Mouse (Mus musculus): ENCODE data around the gene Fbxo47. TPM values are rescaled to one million over a fixed set of nuclear protein-coding genes. Genes with fewer than 3 reads are reported as not detected.
A peak's percentile ranks its signal among the peaks of the same experiment; 100 is the strongest.

Fbxo47 gene
- polyA plus RNA-seq, 1 experiment from 2014 or later, result 0.64 TPM

DNA sequence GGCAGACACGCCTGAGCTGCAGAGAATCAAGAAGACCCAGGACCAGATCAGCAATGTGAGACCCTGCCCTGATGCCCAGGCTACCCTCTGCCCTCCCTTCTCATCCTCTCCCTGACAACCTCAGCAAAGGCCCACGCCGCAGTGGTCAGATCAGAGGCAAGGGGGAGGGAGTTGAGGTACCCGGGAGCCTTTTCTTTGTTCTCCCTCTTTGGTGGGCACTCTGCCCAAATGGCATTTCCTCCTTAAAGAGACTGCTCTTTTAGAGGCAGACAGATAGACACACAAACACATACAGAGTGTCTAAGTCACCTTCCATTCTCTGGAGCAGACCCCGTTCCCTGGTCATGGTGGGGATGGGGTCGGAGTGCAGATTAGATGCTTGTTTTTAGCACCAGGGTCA lies 59.1 kb downstream of the Fbxo47 start:
- Histone ChIP-seq H3K36me3 (replicated peaks) (peaks cover 90% of the 10 kb centered on the region), H3K9me3 (no peaks in the 10 kb centered on the region), H3K27me3 (ENCODE audit: poor library complexity, severe bottlenecking) (no peaks in the 10 kb centered on the region), H3K4me1 (peaks cover 31% of the 10 kb centered on the region), H3K27ac (no peak overlapping the region), H3K4me3 (no peak overlapping the region)
- 83% methylated on average over 6 of the region's 6 CpGs for WGBS
- no peak for DNase-seq (ENCODE audit: extremely low spot score, low spot score)

DNA sequence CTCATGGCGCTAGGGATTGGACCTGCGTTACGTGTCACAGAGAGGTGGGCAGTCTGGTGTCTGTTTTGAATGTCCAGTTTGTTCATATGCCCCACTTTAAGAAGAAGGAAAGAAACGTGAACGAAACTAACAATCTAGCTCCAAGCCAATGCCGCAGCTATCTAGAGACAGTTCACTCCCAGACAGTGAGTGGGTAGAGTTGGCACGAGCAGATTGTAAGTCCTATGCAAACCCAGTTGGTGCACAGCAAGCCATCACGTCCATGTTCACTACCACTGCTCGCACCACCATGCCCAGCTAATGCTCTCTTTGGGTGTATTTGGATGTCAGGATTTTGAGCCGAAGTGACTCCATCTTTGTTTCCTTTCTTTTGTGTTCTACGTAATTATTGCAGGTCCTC lies 59.8 kb downstream of the Fbxo47 start:
- DNase-seq (ENCODE audit: extremely low spot score, low spot score), result no peak
- peaks cover 38% of the 10 kb centered on the region for H3K4me1 ChIP-seq
- H3K9me3 ChIP-seq, result no peaks in the 10 kb centered on the region
- peaks cover 87% of the 10 kb centered on the region for H3K36me3 ChIP-seq (replicated peaks)
- 95% methylated on average over 11 of the region's 11 CpGs for WGBS
- no peaks in the 10 kb centered on the region for H3K27me3 ChIP-seq (ENCODE audit: poor library complexity, severe bottlenecking)
- no peak overlapping the region for H3K27ac ChIP-seq
- no peak overlapping the region for H3K4me3 ChIP-seq

DNA sequence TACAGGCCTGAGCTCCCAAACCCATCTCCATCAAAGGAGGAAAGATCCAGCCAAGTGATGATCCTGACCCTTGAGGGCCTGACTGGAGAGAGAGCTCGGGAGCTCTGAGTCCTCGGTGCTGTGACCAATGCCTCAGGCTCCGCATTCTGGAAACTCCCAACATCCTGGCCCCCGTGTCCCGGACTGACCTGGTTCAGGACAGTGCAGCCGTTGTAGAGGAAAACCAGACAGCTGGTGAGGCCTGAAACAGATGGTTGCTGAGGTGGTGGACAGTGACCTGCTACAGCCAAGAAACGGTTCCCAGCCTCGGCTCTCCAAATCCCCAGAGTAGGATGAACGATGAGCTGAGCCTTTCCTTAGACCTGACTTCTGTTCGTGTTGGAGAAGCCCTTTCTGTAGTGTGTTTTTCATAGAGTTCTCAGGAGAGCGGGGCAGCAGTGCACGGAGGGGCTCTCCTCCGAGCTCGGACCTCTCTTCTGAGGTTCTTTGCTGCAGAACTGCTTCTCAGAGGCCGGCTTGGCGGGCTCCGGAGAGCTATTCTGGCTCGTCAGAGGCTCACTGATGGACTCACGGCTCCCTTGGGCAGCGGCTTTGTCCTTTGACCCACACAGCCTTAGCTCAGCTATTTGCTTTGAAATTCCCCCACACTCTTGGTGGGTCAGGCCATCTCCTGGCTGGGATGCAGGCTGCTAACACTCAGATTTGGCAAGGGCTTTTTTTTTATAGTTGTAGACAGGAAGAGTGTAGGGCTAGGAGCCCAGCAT lies 60.9 kb downstream of the Fbxo47 start:
- Histone ChIP-seq H3K4me3 (no peak overlapping the region), H3K4me1 (peaks cover 50% of the 10 kb centered on the region), H3K27ac (peak overlapping the region; percentile 48; the same call in 1 of the 2 replicates), H3K27me3 (ENCODE audit: poor library complexity, severe bottlenecking) (no peaks in the 10 kb centered on the region), H3K36me3 (replicated peaks) (peaks cover 77% of the 10 kb centered on the region), H3K9me3 (no peaks in the 10 kb centered on the region)
- DNase-seq (ENCODE audit: extremely low spot score, low spot score), result no peak
- 74% methylated on average over 20 of the region's 20 CpGs for WGBS

DNA sequence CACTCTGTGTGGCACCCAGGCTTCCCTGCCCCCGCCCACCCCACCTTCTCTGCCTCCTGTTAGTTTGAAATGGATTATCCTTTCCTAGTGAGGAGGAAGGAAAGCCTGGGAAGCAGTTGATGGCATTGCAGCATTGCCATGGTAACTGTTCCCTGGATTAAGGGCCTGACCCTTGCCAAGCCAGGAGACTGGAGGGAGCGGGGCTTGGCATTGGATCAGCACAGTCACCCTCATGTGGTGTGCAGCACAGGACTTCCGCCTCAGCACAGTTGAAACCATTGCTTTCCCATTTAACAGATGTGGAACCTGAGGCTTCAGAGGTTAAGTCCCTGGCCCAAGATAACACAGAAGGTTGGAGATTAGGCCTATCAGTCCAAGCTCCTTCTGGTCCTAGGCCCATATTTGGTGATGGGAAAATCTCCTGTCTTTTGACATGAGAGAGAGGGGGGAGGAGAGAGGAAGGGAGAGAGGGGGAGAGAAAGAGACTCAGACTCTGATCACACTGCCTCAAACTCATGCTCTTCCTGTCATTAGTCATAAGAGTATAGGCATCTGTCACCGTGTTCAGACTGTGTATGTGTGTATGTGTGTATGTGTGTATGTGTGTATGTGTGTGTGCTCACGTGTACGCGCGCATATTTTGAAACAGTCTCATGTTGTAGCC lies 62.4 kb downstream of the Fbxo47 start:
- Histone ChIP-seq H3K4me1 (peaks cover 65% of the 10 kb centered on the region), H3K4me3 (no peak overlapping the region), H3K9me3 (no peaks in the 10 kb centered on the region), H3K27ac (peak overlapping the region; percentile 48; the same call in 1 of the 2 replicates), H3K36me3 (replicated peaks) (peaks cover 76% of the 10 kb centered on the region), H3K27me3 (ENCODE audit: poor library complexity, severe bottlenecking) (no peaks in the 10 kb centered on the region)
- WGBS, result 90% methylated on average over 8 of the region's 8 CpGs
- no peak for DNase-seq (ENCODE audit: extremely low spot score, low spot score)

DNA sequence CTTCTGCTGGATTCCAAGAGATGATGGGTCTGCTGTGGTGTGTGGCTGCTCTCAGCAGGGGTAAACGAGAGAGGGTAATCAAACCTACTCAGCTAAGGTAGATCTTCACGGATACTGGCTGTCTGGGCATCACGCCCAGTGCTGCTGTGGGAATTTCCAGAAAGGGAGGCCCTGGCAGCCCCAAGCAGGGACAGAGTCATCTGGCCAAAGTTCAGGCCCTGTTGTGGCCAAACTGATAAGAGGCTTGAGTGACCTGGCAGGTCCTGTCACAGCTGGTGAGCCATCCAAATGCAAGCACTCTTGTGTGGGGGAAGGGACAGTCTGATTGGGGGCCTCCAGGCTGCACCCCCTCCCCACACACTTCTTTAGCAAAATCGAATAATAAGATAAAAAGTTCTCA lies 63.1 kb downstream of the Fbxo47 start:
- Histone ChIP-seq H3K27ac (no peak overlapping the region), H3K27me3 (ENCODE audit: poor library complexity, severe bottlenecking) (no peaks in the 10 kb centered on the region), H3K9me3 (no peaks in the 10 kb centered on the region), H3K36me3 (replicated peaks) (peaks cover 76% of the 10 kb centered on the region), H3K4me1 (peaks cover 69% of the 10 kb centered on the region), H3K4me3 (no peak overlapping the region)
- no peak for DNase-seq (ENCODE audit: extremely low spot score, low spot score)
- WGBS, result 78% methylated on average over 4 of the region's 4 CpGs

DNA sequence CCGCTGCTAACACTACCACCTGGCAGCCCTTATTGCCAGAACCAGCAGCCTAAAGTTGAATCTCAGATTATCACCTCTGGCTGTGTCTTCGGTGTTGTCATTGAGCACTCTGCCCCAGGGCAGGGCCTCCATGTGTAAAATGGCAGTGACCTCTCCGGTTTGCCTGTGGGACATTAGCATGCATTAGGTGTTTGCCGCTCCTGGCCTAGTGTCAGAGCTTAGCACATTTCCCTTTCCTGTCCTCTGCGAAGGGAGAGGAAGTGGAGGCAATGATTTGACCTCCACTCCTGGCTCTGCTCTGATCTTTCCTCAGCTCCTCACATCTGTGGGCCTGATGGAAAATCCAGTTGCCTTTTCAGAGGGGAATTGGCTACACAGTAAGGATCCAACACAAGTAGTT lies 64.0 kb downstream of the Fbxo47 start:
- Histone ChIP-seq H3K4me1 (peaks cover 78% of the 10 kb centered on the region), H3K9me3 (no peaks in the 10 kb centered on the region), H3K4me3 (no peak overlapping the region), H3K36me3 (replicated peaks) (peaks cover 76% of the 10 kb centered on the region), H3K27ac (0 out of 2 replicates have a peak overlapping the region, but pooled peaks have one; percentile 31), H3K27me3 (ENCODE audit: poor library complexity, severe bottlenecking) (no peaks in the 10 kb centered on the region)
- no peak for DNase-seq (ENCODE audit: extremely low spot score, low spot score)
- WGBS, result 79% methylated on average over 5 of the region's 5 CpGs

DNA sequence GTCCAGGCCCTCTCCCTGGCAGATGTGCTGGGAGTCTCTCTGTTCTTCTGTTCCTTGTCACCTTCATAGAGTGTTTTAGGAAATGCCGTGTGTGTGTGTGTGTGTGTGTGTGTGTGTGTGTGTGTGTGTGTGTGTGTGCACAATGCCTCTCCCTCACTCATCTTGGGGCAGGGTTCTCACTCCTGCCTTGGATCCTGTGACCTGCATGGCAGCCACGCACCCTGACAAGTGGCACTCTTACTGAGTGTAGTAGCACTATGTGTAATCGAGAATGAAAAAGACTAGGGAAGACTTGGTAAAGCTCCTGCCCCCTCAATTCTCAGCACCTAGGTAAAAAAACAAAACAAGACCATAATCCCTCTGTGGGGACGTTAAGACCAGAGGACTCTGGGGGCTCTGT lies 64.9 kb downstream of the Fbxo47 start:
- no peak for DNase-seq (ENCODE audit: extremely low spot score, low spot score)
- Histone ChIP-seq H3K4me3 (no peak overlapping the region), H3K4me1 (peaks cover 83% of the 10 kb centered on the region), H3K36me3 (replicated peaks) (peaks cover 76% of the 10 kb centered on the region), H3K27me3 (ENCODE audit: poor library complexity, severe bottlenecking) (no peaks in the 10 kb centered on the region), H3K9me3 (no peaks in the 10 kb centered on the region), H3K27ac (peak overlapping the region; percentile 93)
- WGBS, result 47% methylated on average over 4 of the region's 4 CpGs

DNA sequence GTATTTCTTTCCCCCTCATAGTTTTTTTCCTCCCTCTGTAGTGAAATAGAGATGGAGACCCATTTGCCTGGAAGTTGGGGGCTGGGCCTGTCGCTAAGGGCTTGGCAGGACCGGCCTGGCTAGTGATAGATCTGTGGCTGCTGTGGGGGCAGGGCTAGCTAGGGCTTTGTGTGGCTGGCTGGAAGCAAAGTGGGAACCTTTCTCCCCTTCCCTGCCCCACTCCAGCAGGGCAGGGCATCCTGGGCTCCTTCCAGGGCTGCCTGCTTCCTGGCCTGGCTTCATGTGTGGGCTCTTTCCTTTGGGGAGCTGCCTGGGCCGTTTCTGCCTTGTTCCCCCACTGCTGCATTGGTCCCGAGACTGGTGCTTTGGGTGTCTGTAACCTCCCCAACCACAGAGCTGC lies 65.4 kb downstream of the Fbxo47 start:
- peak; percentile 68 for DNase-seq (ENCODE audit: extremely low spot score, low spot score)
- Histone ChIP-seq H3K4me1 (peaks cover 89% of the 10 kb centered on the region), H3K4me3 (peak overlapping the region; percentile 25; the same call in 1 of the 2 replicates), H3K27ac (peak overlapping the region; percentile 93), H3K9me3 (no peaks in the 10 kb centered on the region), H3K36me3 (replicated peaks) (peaks cover 77% of the 10 kb centered on the region), H3K27me3 (ENCODE audit: poor library complexity, severe bottlenecking) (no peaks in the 10 kb centered on the region)
- 1% methylated on average over 4 of the region's 4 CpGs for WGBS

DNA sequence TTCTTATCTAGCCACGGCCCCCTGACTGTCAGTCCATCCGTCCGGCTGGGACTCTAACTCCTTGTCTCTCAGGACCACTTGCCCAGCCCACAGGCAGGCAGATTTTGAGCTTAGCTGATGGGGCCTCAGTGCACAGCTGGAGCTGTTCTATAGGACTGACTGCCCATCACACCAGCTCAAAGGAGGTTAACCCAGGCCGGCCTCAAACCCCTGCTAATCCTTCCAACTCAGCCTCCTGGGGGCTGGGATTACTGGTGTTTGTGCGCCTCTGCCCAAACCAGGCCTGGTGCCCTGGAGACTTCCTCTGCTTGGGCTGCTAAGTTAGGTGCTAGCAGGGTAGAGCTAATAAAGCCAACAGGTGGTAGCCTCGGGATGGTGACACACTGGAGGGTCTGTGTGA lies 66.0 kb downstream of the Fbxo47 start:
- 15% methylated on average over 6 of the region's 6 CpGs for WGBS
- no peaks in the 10 kb centered on the region for H3K27me3 ChIP-seq (ENCODE audit: poor library complexity, severe bottlenecking)
- no peaks in the 10 kb centered on the region for H3K9me3 ChIP-seq
- no peak for DNase-seq (ENCODE audit: extremely low spot score, low spot score)
- peak overlapping the region; percentile 93 for H3K27ac ChIP-seq
- H3K4me3 ChIP-seq, result peak overlapping the region; percentile 25; the same call in 1 of the 2 replicates
- peaks cover 78% of the 10 kb centered on the region for H3K36me3 ChIP-seq (replicated peaks)
- H3K4me1 ChIP-seq, result peaks cover 90% of the 10 kb centered on the region

DNA sequence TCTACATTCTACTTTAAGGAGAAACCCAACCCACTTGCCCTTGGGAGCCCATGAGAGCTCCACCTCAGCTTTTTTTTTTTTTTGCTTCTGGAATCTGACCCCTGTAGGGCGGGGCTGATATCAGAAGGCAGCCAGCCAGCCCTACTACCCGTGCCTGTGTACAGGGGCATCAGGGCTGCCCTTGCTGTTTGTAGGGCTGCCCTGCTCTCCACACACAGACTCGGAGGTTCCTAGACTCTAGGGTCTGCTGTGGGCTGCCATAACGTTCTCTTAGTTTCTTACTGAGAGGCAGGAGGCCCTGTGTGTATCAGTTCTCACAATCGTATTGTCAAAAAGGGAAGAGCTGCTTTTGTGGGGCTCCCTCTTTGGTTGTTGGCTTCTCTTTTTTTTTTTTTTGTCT lies 66.6 kb downstream of the Fbxo47 start:
- DNase-seq (ENCODE audit: extremely low spot score, low spot score), result no peak
- H3K27ac ChIP-seq, result peak overlapping the region; percentile 93
- H3K36me3 ChIP-seq (replicated peaks), result peaks cover 73% of the 10 kb centered on the region
- H3K9me3 ChIP-seq, result no peaks in the 10 kb centered on the region
- WGBS, result 41% methylated on average over 5 of the region's 5 CpGs
- no peak overlapping the region for H3K4me3 ChIP-seq
- peaks cover 90% of the 10 kb centered on the region for H3K4me1 ChIP-seq
- no peaks in the 10 kb centered on the region for H3K27me3 ChIP-seq (ENCODE audit: poor library complexity, severe bottlenecking)

DNA sequence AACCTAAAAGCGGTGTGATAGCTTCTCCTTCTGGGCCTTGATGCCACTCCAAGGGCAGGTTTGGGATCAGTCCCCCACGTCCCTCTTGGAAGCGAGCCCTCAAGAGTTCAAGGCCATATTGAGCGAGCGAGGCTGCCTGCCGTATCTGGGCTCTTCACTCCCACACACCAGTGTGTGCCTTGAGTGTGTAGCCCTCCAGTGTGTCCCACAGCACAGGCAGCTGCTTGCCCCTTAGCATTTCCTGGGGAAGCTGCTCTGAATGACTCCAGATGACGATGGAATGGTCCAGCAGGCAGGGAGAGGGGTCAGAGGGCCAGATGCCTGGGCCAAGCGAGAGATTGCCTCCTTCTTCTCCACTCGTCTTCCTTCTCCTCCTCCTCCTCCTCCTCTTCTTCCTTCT lies 67.0 kb downstream of the Fbxo47 start:
- 53% methylated on average over 9 of the region's 9 CpGs for WGBS
- H3K36me3 ChIP-seq (replicated peaks), result peaks cover 72% of the 10 kb centered on the region
- no peak for DNase-seq (ENCODE audit: extremely low spot score, low spot score)
- no peaks in the 10 kb centered on the region for H3K9me3 ChIP-seq
- peaks cover 95% of the 10 kb centered on the region for H3K4me1 ChIP-seq
- H3K4me3 ChIP-seq, result no peak overlapping the region
- H3K27me3 ChIP-seq (ENCODE audit: poor library complexity, severe bottlenecking), result no peaks in the 10 kb centered on the region
- peak overlapping the region; percentile 93 for H3K27ac ChIP-seq

DNA sequence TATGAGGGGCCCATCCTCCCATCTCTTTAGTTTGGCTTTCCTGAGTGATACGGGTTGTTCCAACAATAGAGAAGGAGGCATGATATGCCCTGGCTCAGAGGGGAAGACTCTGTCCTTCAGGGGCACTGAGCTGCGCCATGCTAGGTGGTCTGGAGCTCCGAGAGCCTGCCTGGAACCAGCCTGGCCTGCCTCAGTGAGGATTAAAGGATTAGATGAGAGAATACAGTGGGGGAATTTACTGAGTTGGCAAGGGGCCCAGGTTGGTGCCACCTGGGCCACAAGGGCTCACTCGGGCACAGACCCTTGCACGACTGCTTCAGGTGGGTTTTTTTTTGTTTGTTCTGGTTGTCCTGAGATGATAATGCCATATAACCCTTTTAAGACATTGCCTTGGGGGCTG lies 67.8 kb downstream of the Fbxo47 start:
- 51% methylated on average over 5 of the region's 5 CpGs for WGBS
- peaks cover 66% of the 10 kb centered on the region for H3K36me3 ChIP-seq (replicated peaks)
- peaks cover 98% of the 10 kb centered on the region for H3K4me1 ChIP-seq
- H3K4me3 ChIP-seq, result 0 out of 2 replicates have a peak overlapping the region, but pooled peaks have one; percentile 4
- H3K9me3 ChIP-seq, result no peaks in the 10 kb centered on the region
- DNase-seq (ENCODE audit: extremely low spot score, low spot score), result no peak
- no peaks in the 10 kb centered on the region for H3K27me3 ChIP-seq (ENCODE audit: poor library complexity, severe bottlenecking)
- H3K27ac ChIP-seq, result peak overlapping the region; percentile 93

DNA sequence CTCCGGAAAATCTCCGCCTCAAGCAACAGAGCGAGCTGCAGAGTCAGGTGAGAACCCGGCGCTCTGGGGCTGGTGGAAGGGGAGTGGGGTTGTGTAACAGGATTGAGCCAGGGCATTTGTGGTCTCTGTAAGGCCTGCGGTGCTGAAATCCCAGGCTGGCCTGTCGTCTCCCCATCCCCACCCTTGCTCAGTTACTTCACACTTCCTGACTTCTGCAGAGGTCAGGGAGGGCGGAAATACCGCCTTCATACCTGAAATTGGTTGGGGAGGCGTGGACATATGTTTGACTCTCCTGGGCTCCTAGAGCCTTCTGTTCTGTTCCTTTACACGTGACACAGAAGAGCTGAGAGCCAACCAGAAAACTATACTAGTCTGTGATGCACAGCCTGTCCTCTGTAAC lies 68.2 kb downstream of the Fbxo47 start:
- peaks cover 98% of the 10 kb centered on the region for H3K4me1 ChIP-seq
- H3K36me3 ChIP-seq (replicated peaks), result peaks cover 61% of the 10 kb centered on the region
- H3K4me3 ChIP-seq, result 0 out of 2 replicates have a peak overlapping the region, but pooled peaks have one; percentile 4

More for the DNA sequence above, 68.2 kb downstream of the Fbxo47 start:
- H3K27me3 ChIP-seq (ENCODE audit: poor library complexity, severe bottlenecking), result no peaks in the 10 kb centered on the region
- peak overlapping the region; percentile 93 for H3K27ac ChIP-seq
- 69% methylated on average over 11 of the region's 11 CpGs for WGBS
- DNase-seq (ENCODE audit: extremely low spot score, low spot score), result no peak
- H3K9me3 ChIP-seq, result no peaks in the 10 kb centered on the region

All from forebrain, embryonic 10.5 days (tissue).